Comparison of ENCODE assay signal across 8 mouse cellular contexts in the genomic region with DNA sequence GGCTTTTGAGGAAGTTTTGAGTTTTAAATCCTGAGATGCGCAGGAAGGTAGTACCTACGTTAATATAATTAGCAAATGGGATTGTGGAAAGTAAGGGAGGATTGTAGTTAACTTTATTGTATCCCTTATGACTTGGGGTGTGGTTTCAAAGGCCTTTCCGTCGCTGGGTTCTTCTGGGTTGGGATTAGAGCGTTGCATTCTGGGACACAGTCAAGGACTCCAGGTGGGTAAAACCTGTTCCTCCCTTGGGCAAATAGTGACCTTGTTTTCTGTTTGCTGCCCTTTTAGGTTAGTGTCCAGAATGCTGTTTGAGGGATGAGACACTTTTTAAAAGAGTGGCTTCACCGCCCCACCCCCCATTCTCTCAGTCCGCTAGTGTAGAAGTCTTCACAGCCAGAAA. TPM values are rescaled to one million over a fixed set of nuclear protein-coding genes. Genes with fewer than 3 reads are reported as not detected.
DNase-seq lines count a peak whose midpoint lies in the region; ATAC-seq and TF ChIP-seq lines count a peak whose summit lies in the region.

No protein-coding gene starts in this region.

- peak overlapping the region; percentile 95 for H3K9ac ChIP-seq in lung, embryonic 15.5 days
- peak overlapping the region; percentile 57 for H3K9ac ChIP-seq in hindbrain, embryonic 16.5 days (ENCODE audit: low read depth, low read length)
- peak overlapping the region; percentile 53 for H3K9ac ChIP-seq in lung, postnatal 0 days (replicated peaks; ENCODE audit: low read depth)

- H3K36me3 ChIP-seq in lung, embryonic 15.5 days = peaks cover 5% of the 10 kb centered on the region; the same call in 1 of the 2 replicates
- H3K36me3 ChIP-seq in hindbrain, embryonic 16.5 days (ENCODE audit: control insufficient read depth, insufficient read depth, low read length) = no peaks in the 10 kb centered on the region
- no peaks in the 10 kb centered on the region for H3K36me3 ChIP-seq in lung, postnatal 0 days (ENCODE audit: insufficient read depth, low read length)

- TF ChIP-seq EP300 in lung, postnatal 0 days (IDR thresholded peaks at IDR 0.05) = no peak

- 0% methylated on average over 7 of the region's 7 CpGs for WGBS in lung, embryonic 15.5 days
- WGBS in hindbrain, embryonic 16.5 days = 0% methylated on average over 7 of the region's 7 CpGs
- WGBS in lung, postnatal 0 days = under 1% methylated on average over 7 of the region's 7 CpGs

- H3K27me3 ChIP-seq in lung, embryonic 15.5 days = no peaks in the 10 kb centered on the region
- H3K27me3 ChIP-seq in hindbrain, embryonic 16.5 days (replicated peaks; ENCODE audit: control insufficient read depth, insufficient read depth, low read length) = no peaks in the 10 kb centered on the region
- H3K27me3 ChIP-seq in lung, postnatal 0 days (replicated peaks; ENCODE audit: insufficient read depth, low read length) = no peaks in the 10 kb centered on the region

- H3K4me3 ChIP-seq in lung, embryonic 15.5 days = peak overlapping the region; percentile 95
- H3K4me3 ChIP-seq in hindbrain, embryonic 16.5 days (ENCODE audit: low read length) = peak overlapping the region; percentile 72
- peak overlapping the region; percentile 76 for H3K4me3 ChIP-seq in lung, postnatal 0 days (ENCODE audit: low read depth, low read length)

- TF ChIP-seq CTCF in lung, postnatal 0 days (IDR thresholded peaks at IDR 0.05) = no peak

- no peaks in the 10 kb centered on the region for H3K9me3 ChIP-seq in lung, embryonic 15.5 days
- H3K9me3 ChIP-seq in hindbrain, embryonic 16.5 days (ENCODE audit: control insufficient read depth, low read length) = no peaks in the 10 kb centered on the region
- H3K9me3 ChIP-seq in lung, postnatal 0 days (ENCODE audit: low read length) = no peaks in the 10 kb centered on the region

- peak overlapping the region; percentile 71 for H3K4me2 ChIP-seq in lung, embryonic 15.5 days
- peak overlapping the region; percentile 94 for H3K4me2 ChIP-seq in hindbrain, embryonic 16.5 days (ENCODE audit: low read length)
- H3K4me2 ChIP-seq in lung, postnatal 0 days (replicated peaks; ENCODE audit: low read depth, low read length) = peak overlapping the region; percentile 93

- no peak for DNase-seq in lung, adult 18-20 months
- peak; percentile 67 for DNase-seq in embryo, embryonic 11 days
- peak; percentile 70 for DNase-seq in lung, postnatal 0 days (ENCODE audit: low spot score)
- DNase-seq in thymus, postnatal 4 days = peak; percentile 22
- no peak for DNase-seq in left cerebral cortex, adult 9 months (ENCODE audit: low spot score in 2 of 2)
- DNase-seq in layer of hippocampus, postnatal 14 days (ENCODE audit: low spot score in 2 of 2) = no peak

- ATAC-seq in lung, embryonic 15.5 days (ENCODE audit: borderline replicate concordance, extremely low read depth, low FRiP score, low TSS enrichment) = no peak
- ATAC-seq in hindbrain, embryonic 16.5 days = no peak
- no peak for ATAC-seq in lung, postnatal 0 days

- peaks cover 29% of the 10 kb centered on the region for H3K4me1 ChIP-seq in lung, embryonic 15.5 days
- H3K4me1 ChIP-seq in hindbrain, embryonic 16.5 days (ENCODE audit: control insufficient read depth, insufficient read depth, low read depth, low read length) = peaks cover 7% of the 10 kb centered on the region
- H3K4me1 ChIP-seq in lung, postnatal 0 days (ENCODE audit: insufficient read depth, low read depth, low read length) = no peaks in the 10 kb centered on the region

- peak overlapping the region; percentile 83 for H3K27ac ChIP-seq in lung, embryonic 15.5 days
- H3K27ac ChIP-seq in hindbrain, embryonic 16.5 days (ENCODE audit: low read depth, low read length) = no peak overlapping the region
- H3K27ac ChIP-seq in lung, postnatal 0 days (ENCODE audit: low read length) = 0 out of 2 replicates have a peak overlapping the region, but pooled peaks have one; percentile 16

RNA-seq across cellular contexts. Expression of a gene that starts 0.8 kb away (rescaled TPM):
- polyA plus RNA-seq in lung, embryonic 15.5 days (2015; fragmentation: Nextera tagmentation; extraction: Ambion mirVana) = 341 and 380 TPM in 2 replicates
- 49.7 and 50.1 TPM in 2 replicates for polyA plus RNA-seq in hindbrain, embryonic 16.5 days (2015; fragmentation: Nextera tagmentation; extraction: Ambion mirVana)
- 34.2 and 41.6 TPM in 2 replicates for polyA plus RNA-seq in lung, postnatal 0 days (2015; fragmentation: Nextera tagmentation; extraction: Ambion mirVana)
- total RNA-seq in layer of hippocampus, postnatal 14 days (2021) = 1 to 10 TPM; 4.3 to 4.7 TPM

RNA-seq across cellular contexts. Expression of a gene that starts 5.6 kb away (rescaled TPM):
- 23.9 and 31.1 TPM in 2 replicates for polyA plus RNA-seq in lung, embryonic 15.5 days (2015; fragmentation: Nextera tagmentation; extraction: Ambion mirVana)
- 27.4 and 28.6 TPM in 2 replicates for polyA plus RNA-seq in hindbrain, embryonic 16.5 days (2015; fragmentation: Nextera tagmentation; extraction: Ambion mirVana)
- polyA plus RNA-seq in lung, postnatal 0 days (2015; fragmentation: Nextera tagmentation; extraction: Ambion mirVana) = 27.2 and 28.9 TPM in 2 replicates
- total RNA-seq in layer of hippocampus, postnatal 14 days (2021) = 10 to 100 TPM; 16.6 to 18.8 TPM

Comparison
In these comparisons a context has a peak if more than half of its experiments do, and no peak if none do; other contexts are left out.
1. DNase-seq: peak in embryo, embryonic 11 days (single experiment), lung, postnatal 0 days (single experiment) and thymus, postnatal 4 days (single experiment); none in lung, adult 18-20 months (0 of 2), left cerebral cortex, adult 9 months (0 of 2) and layer of hippocampus, postnatal 14 days (0 of 2).
2. Peak in every context shown above with its lines, with median percentiles within 50 percentile points of each other: H3K4me2 ChIP-seq, H3K4me3 ChIP-seq and H3K9ac ChIP-seq.